Mouse (Mus musculus): ENCODE measurements at regions not wholly inside any gene's neighbourhood (a gene's known extent, or its start where the extent isn't known, plus 50 kb on each side); places are given as distances from the start of the nearest gene placed in this dataset.

DNA sequence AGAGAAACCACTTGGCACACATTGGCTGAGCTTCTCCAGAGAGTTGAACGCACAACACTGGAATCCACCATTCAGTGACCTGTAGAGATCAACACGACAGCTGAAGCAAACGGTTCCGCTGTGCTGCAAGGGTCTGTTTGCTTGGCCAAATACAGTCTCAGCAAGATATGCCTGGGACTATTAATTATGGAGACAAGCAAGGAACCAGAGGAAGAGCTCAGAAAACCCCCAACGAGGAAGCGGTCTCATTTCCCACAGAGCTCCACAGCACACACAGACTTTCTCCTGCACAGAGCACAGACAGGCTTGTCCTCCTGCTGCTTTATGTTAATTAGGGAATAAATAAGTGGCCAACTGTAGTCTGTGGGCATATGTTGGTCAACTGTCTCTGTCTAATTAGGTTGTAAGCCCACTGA is 223.4 kb upstream of the Tacr3 start:
- in situ Hi-C loops (cut with MboI, MseI): no loop called here

DNA sequence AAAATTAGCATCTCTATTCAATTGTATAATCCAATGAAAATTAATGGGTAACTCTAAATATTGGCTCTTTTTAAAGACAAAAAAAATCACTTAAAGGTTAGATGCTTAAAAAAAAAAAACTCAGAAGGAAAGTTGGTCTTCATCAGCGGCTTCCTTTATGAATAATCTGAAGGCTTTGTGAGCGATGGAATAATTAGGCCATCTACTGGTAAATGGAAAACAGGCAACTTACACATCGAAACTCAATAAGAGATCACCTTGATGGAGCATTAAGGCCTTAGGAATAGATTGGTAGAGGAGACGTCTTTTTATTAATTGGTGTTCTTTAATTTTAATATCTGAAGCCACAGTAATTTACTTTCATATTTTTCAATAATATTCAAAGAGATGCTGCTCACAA is 218.6 kb upstream of the Tacr3 start:
- in situ Hi-C loops (cut with MboI, MseI): no loop called here

DNA sequence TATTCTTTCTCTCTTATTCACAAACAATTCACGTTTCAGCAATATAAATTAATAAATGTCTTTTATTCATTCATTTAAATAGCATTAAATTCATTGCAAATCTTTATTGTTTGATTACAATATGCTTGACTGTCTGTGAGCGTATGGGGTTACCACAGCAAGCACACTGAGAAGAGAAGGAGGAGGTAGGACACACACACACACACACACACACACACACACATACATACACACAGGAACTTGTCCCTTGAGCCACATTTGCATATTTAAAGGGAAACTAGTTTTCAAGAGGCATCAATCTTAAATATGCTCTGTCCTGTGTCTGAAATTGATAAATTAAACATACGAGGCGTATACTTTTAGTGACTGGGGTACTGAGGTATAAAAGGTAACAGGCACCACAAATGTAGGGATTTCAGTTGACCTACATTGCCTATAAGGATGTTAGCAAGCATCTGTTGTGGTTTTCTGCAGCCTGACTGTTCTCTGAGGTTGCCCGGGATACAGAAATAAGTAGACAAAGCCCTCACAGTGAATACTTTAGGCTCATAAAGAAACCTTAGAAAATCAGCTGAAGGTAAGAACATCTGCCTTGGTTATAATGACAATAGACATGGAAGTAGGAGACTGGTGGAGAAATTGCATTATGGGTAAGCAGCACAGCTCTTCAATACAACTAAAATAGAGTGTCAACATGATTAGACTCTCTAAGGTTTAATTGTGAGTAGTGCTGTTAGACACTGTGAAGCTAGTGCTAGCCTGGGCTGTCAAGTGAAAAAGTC is 217.1 kb upstream of the Tacr3 start:
- in situ Hi-C loops (cut with MboI, MseI): no loop called here

DNA sequence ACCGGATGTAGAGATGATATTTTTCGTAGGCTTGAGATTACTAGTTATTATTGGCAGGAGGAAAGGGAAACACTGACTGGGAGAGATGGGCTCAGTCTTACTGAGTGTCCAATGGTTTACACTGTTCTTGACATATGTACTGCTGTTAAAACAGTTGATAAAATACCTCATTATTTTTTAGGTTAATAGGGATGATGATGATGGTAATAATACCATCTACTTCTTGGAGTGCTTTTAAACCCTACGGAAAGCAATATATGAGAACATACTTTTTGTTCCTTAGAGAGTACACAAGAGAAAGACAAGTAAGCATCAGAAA is 216.6 kb upstream of the Tacr3 start:
- in situ Hi-C loops (cut with MboI, MseI): no loop called here

DNA sequence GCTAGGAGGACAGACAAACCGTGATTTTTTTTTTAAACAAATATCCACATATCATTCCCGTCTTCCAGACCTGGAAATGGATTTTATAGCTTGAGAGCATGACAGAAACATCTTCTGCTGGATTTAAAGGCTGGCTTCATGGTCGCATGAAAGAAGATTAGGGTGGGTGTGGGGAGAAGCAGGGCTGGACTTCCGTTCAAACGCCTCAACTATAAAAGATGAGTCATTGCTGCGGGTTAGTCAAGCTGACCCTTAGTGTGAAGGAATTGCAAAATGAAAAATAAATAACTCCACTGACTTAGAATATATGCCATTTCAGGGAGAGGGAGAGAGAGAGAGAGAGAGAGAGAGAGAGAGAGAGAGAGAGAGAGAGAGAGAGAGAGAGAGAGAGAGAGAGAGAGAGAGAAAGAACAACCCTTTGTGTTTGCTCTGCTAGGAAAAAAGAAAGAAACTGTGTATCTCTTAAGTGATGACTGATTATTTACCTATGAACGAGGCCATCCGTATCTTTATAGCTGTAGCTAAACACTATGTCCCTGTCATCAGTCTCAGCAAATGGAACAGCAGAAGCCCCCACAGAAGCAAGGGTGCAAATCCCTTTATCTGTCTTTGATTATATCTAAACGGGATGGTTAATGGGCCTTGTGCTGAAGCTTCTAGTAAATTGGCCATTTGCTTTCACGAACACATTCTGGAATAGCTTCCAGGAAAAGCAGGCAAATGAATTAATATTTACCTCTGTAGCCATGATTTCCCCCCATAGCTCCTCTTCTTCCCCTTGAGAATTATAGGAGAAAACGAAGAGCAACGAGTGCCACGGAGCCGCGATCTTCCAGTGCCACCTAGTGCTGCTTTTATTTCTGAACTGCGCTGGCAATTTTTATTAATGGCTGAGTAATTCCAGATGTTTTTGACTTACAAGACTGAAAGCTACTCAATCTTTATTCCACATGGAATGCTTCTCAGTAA is 199.4 kb upstream of the Tacr3 start:
- in situ Hi-C loops (cut with MboI, MseI): no loop called here

DNA sequence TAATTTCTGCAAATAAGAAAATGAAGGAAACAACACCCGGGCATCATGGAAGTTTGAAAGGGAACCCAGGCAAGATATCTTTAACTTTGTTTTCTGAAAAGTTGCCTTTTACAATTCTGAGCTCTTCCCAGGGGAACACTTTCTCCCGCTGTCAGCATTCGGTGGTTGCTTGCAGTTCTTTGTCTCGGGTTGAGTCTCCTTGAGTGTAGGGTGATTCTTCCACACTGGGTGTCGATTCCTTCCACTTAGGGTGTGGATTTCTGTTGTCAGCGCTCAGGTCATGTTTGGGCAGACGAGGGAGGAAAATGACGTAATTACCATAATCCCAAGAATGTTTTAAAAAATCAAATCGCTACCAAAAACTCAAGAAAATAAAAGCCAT is 198.7 kb upstream of the Tacr3 start:
- in situ Hi-C loops (cut with MboI, MseI): no loop called here

DNA sequence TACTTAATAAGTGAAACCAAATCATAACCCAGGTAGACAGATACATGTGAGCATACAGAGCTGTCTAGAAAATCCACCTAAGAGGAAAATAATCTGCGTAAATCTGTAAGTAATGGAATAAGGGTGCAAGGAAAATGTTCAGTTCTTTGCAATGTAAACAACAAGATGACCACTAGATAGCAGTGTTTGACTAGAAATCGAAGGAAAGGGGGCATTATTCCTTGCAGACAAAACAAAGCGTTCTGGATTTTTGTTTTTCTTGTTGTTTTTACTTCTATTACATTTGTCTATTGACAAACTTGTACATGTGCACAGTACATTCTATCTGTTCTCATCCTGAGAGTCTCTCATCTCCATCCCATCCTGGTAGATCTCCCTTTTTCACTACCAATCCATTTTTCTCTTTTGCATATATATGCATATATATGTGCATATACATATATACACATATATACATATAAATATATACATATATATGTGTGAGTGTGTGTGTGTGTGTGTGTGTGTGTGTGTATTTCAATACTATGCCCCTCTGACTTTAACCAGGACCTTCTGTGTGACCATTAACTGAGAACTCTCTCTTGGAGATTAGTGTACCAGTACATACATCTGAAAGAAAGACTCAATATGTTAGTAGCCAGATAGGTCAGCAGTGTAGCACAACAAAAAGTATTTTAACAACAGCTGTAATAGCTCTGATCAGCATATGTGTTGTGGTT is 179.9 kb upstream of the Tacr3 start:
- in situ Hi-C loops (cut with MboI, MseI): no loop called here

DNA sequence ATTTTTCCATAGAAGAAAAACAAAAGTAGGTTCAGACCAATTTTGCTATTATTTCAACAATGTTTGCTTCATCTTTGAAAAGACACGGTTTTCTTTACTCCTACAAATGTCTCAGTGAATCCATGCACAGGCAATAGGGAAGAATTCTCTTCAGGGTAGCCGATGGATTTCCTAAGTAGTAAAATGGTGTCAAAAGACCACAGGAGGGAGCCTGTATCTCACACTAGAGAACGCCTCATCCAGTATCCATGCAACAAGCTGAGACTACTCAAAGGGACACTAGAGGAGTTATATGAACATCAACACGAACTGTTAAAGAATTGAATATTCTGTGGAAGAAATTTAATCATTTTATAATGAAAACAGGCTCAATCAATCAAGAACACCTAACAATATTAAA is 174.8 kb upstream of the Tacr3 start:
- in situ Hi-C loops (cut with MboI, MseI): no loop called here

DNA sequence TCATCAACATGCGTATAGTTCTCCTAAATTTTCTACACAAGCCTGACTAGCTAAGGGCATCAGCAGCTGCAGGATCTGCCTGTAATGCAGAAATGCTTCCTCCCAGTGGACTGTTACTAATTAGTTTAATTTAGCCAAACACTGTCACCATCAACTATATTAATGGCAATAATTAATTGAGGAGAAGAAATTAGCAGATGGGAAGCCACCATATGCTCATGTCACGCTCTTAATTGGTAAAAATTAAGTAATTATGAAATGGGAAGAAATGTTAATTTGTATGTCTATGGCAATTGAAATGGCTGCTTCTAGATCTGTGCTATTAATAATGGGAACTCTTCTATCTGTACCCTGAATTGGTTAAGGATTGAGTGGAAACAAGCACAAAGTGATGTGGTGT is 133.9 kb upstream of the Tacr3 start:
- in situ Hi-C loops (cut with MboI, MseI): no loop called here

DNA sequence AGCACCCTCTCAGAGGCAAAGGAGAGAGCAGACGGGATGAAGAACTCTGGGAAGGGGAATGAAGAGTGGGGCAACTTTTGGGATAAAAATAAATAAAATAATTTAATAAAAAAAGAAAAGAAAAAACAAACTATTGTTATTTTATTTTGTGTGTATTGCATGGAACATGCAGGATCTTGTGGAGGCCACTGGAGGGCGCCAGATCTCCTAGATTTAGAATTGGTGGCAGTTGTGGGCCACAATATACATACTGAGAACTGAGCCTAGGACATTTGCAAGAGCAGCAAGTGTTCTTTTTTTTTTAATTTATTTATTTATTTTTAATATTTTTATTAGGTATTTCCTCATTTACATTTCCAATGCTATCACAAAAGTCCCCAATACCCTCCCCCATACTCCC is 110.2 kb upstream of the Tacr3 start:
- in situ Hi-C loops (cut with MboI, MseI): no loop called here

DNA sequence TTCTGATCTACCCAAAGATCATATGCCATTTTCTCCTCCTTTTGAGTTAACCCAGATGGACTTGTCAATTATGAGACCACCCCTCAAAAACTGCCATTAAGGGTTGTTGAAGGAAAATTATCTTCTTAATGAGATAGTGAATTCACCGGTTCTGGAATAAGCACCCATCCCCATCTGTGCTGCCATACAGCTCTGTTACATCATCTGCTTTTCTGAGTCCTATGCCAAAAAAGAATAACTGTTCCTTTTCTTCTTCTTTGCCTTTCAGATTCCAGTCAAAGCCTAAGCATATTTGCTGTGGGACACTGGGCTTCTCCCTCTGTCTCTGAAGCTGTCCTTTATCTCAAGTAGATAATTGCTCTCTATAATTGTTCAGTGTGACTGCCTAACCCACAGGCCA is 93.1 kb upstream of the Tacr3 start:
- in situ Hi-C loops (cut with MboI, MseI): no loop called here

DNA sequence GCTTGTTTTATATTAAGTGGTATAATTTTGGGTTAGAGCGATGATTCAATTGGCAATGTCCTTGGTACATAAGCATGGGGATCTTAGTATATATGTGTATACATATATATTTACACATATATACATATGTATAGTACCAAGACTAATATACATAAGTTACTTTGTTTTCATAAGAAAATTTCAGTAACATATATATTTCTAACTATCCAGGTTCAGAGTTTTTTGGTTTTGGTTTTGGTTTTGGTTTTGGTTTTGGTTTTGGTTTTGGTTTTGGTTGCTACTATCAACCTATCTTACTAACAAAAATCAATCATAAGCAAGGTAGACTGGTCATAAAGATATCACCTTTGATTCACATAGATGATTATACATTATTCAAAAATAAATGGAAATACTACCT is 67.7 kb upstream of the Tacr3 start:
- in situ Hi-C loops (cut with MboI, MseI): no loop called here

DNA sequence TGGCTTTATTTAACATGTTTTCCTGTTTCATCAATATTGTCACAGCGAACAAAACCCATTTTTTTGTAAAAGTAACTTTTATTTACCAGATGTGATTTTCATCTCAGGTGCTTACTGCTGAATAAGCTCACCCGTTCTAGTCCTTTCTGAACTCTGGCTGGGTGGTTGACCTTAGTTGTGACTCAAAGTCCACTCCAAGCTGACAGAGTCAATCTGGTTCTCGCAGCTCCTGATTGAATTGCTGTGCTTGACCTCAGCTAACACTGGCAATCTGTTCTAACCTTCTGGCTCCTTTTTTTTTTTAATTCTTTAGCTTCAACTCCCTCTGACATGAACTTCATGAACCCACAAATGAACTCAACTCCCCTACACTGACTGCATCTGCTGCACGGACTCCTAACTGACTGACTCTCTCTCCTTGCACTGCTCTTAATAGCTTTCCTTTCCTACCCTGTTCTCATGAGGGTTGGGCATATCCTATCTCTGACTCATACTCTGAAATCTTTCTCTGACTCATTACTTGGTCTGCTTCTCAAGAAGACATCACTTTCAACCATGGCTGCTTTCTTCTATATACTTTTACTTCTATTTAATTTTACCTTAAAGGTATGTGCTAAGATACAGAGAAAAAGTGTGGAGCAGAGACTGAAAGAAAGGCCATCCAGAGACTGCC is 65.4 kb upstream of the Tacr3 start:
- in situ Hi-C loops (cut with MboI, MseI): no loop called here

All from regulatory T cell (primary cell).